ENCODE assay signal across 11 mouse cellular contexts in the genomic region with DNA sequence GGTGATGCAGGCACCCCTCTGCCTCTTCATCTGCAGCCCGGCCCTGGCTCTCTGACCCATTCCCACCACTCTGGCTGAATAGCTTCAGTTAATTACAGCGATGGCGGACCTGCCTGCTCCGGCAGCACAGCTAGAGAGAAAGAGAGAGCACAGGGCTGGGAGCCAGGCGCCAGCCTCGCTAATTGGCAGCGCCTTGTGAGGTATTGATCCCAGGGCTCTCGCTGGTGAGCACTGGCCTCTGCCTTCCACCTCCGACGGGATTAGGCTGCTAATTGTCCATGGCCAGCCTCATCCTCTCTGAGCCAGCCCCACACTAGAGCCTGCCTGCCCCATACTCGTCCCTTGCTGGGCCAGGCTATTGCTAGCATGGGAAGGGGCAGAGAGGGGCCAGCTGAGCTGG. TPM values are rescaled to one million over a fixed set of nuclear protein-coding genes. Genes with fewer than 3 reads are reported as not detected.
DNase-seq lines count a peak whose midpoint lies in the region; ATAC-seq and TF ChIP-seq lines count a peak whose summit lies in the region.
"Had no signal": no experiment of that assay in that cellular context is flagged by ENCODE, and none has a peak within 500 bp of the region (broad histone marks: within the 10 kb centered on the region; RNA-seq: fewer than 3 reads in every experiment).

No protein-coding gene starts in this region.

- peak overlapping the region; percentile 23; the same call in 1 of the 2 replicates for H3K9ac ChIP-seq in hindbrain, postnatal 0 days (replicated peaks; ENCODE audit: low read length)
- peak overlapping the region; percentile 36 for H3K9ac ChIP-seq in neural tube, embryonic 15.5 days (replicated peaks)
- H3K9ac ChIP-seq: heart, embryonic 15.5 days; liver, embryonic 15.5 days had no signal

- peaks cover 100% of the 10 kb centered on the region for H3K4me1 ChIP-seq in forebrain, embryonic 10.5 days
- peaks cover 67% of the 10 kb centered on the region for H3K4me1 ChIP-seq in hindbrain, postnatal 0 days (ENCODE audit: insufficient read depth, low read length)
- peaks cover 99% of the 10 kb centered on the region for H3K4me1 ChIP-seq in neural tube, embryonic 15.5 days

- peak overlapping the region; percentile 86 for H3K27ac ChIP-seq in forebrain, embryonic 10.5 days
- no peak overlapping the region for H3K27ac ChIP-seq in hindbrain, postnatal 0 days
- H3K27ac ChIP-seq in neural tube, embryonic 15.5 days (replicated peaks): peak overlapping the region; percentile 69
- H3K27ac ChIP-seq: heart, embryonic 15.5 days; liver, embryonic 15.5 days had no signal

- DNase-seq in layer of hippocampus, postnatal 10 days (ENCODE audit: low spot score in 2 of 2): peak; percentile 69 to 73
- DNase-seq in layer of hippocampus, postnatal 25 days (ENCODE audit: extremely low spot score in 1 of 2, low spot score in 1 of 2): no peak
- DNase-seq in forebrain, embryonic 10.5 days (ENCODE audit: extremely low spot score, low spot score): peak; percentile 82
- peak; percentile 61 for DNase-seq in hindbrain, postnatal 0 days (ENCODE audit: low spot score)
- no peak for DNase-seq in lung, postnatal 4 days
- no peak for DNase-seq in right cerebral cortex, postnatal 14 days
- DNase-seq: cerebellum, adult 11-12 months; thymus, adult 2 months had no signal

- no peak for TF ChIP-seq CTCF in hindbrain, postnatal 0 days (IDR thresholded peaks at IDR 0.05; ENCODE audit: low read depth)

- no peaks in the 10 kb centered on the region for H3K9me3 ChIP-seq in forebrain, embryonic 10.5 days
- H3K9me3 ChIP-seq in hindbrain, postnatal 0 days (ENCODE audit: low read length): no peaks in the 10 kb centered on the region
- H3K9me3 ChIP-seq in neural tube, embryonic 15.5 days (replicated peaks): no peaks in the 10 kb centered on the region
- H3K9me3 ChIP-seq: heart, embryonic 15.5 days; liver, embryonic 15.5 days had no signal

- H3K36me3 ChIP-seq in forebrain, embryonic 10.5 days (replicated peaks): peaks cover 47% of the 10 kb centered on the region
- no peaks in the 10 kb centered on the region for H3K36me3 ChIP-seq in hindbrain, postnatal 0 days (ENCODE audit: insufficient read depth, low read length)
- 0 out of 2 replicates have a peak, but pooled peaks cover 2% of the 10 kb centered on the region for H3K36me3 ChIP-seq in neural tube, embryonic 15.5 days

- H3K4me2 ChIP-seq in hindbrain, postnatal 0 days (ENCODE audit: low read depth, low read length): 0 out of 2 replicates have a peak overlapping the region, but pooled peaks have one; percentile 8
- H3K4me2 ChIP-seq in neural tube, embryonic 15.5 days: no peak overlapping the region
- H3K4me2 ChIP-seq: heart, embryonic 15.5 days; liver, embryonic 15.5 days had no signal

- peaks cover 28% of the 10 kb centered on the region for H3K27me3 ChIP-seq in forebrain, embryonic 10.5 days (ENCODE audit: poor library complexity, severe bottlenecking)
- no peaks in the 10 kb centered on the region for H3K27me3 ChIP-seq in hindbrain, postnatal 0 days (ENCODE audit: insufficient read depth, low read length)
- no peaks in the 10 kb centered on the region for H3K27me3 ChIP-seq in neural tube, embryonic 15.5 days (replicated peaks)
- H3K27me3 ChIP-seq: heart, embryonic 15.5 days; liver, embryonic 15.5 days had no signal

- 13% methylated on average over 11 of the region's 11 CpGs for WGBS in forebrain, embryonic 10.5 days
- WGBS in hindbrain, postnatal 0 days: 16% methylated on average over 11 of the region's 11 CpGs
- 16% methylated on average over 11 of the region's 11 CpGs for WGBS in neural tube, embryonic 15.5 days

- no peak for ATAC-seq in hindbrain, postnatal 0 days
- no peak for ATAC-seq in neural tube, embryonic 15.5 days (ENCODE audit: low FRiP score)

- peak overlapping the region; percentile 15; the same call in 1 of the 2 replicates for H3K4me3 ChIP-seq in forebrain, embryonic 10.5 days
- H3K4me3 ChIP-seq in hindbrain, postnatal 0 days (ENCODE audit: low read length): no peak overlapping the region
- no peak overlapping the region for H3K4me3 ChIP-seq in neural tube, embryonic 15.5 days (replicated peaks)
- H3K4me3 ChIP-seq: heart, embryonic 15.5 days; liver, embryonic 15.5 days had no signal

RNA-seq across cellular contexts. Expression of a gene that starts 29.4 kb away (rescaled TPM):
- 1 to 10 TPM; 2.5 to 4.2 TPM for total RNA-seq in layer of hippocampus, postnatal 10 days (2021)
- total RNA-seq in layer of hippocampus, postnatal 25 days (2021): 1 to 10 TPM; 2.9 to 4.6 TPM
- polyA plus RNA-seq in forebrain, embryonic 10.5 days (2016; fragmentation: Nextera tagmentation; extraction: Ambion mirVana): 154 and 158 TPM in 2 replicates
- 2.8 and 12.3 TPM in 2 replicates for total RNA-seq in hindbrain, postnatal 0 days (2014; rRNA removed)
- 17.2 and 20.6 TPM in 2 replicates for polyA plus RNA-seq in hindbrain, postnatal 0 days (2015; fragmentation: Nextera tagmentation; extraction: Ambion mirVana)
- polyA plus RNA-seq in neural tube, embryonic 15.5 days (2015; fragmentation: Nextera tagmentation; extraction: Ambion mirVana): 15.9 and 38.9 TPM in 2 replicates

Comparison
In these comparisons a context has a peak if more than half of its experiments do, and no peak if none do; other contexts are left out.
1. DNase-seq: peak in layer of hippocampus, postnatal 10 days (2 of 2), forebrain, embryonic 10.5 days (single experiment) and hindbrain, postnatal 0 days (single experiment); none in layer of hippocampus, postnatal 25 days (0 of 2), lung, postnatal 4 days (0 of 2) and right cerebral cortex, postnatal 14 days (single experiment).